In the genomic region with DNA sequence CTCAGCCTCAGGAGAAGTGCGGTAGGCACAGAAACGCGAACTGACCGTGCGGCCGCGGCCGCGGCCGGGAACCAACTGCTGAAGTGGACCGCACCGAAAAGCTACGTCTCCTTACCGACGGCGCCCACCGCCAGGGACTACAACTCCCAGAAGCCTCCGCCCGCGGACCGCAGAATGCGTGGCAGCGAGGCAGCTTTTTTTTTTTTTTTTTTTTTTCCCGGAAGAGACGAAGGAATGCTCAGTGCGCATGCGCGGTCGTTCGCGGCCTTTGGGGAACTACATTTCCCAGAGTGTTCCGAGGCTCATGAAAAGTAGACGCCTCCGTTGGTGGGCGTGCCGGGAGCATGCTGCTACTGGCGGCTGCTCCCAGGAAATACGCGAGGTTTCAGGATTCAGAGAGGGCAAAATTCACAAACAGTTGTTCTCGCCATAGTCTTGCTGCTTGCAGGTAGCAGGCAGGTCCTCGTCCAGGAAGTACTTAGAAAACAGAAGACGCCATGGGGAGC, we compare ENCODE assay signal across 8 mouse cellular contexts. TPM values are rescaled to one million over a fixed set of nuclear protein-coding genes. Genes with fewer than 3 reads are reported as not detected.
DNase-seq lines count a peak whose midpoint lies in the region; ATAC-seq and TF ChIP-seq lines count a peak whose summit lies in the region.

A gene (minus strand): TSS at position 141 of the 506 bp plus-strand sequence.

- WGBS in embryonic facial prominence, embryonic 14.5 days = under 1% methylated on average over 42 of the region's 42 CpGs
- under 1% methylated on average over 42 of the region's 42 CpGs for whole genome bisulfite sequencing in heart, adult 2 months
- under 1% methylated on average over 41 of the region's 42 CpGs for WGBS in limb, embryonic 13.5 days
- under 1% methylated on average over 42 of the region's 42 CpGs for WGBS in midbrain, embryonic 16.5 days

- no peaks in the 10 kb centered on the region for H3K79me2 ChIP-seq in heart, adult 2 months (replicated peaks; ENCODE audit: control insufficient read depth, insufficient read depth, low read length)

- peak; percentile 96 for ATAC-seq in embryonic facial prominence, embryonic 14.5 days (ENCODE audit: low read depth)
- peak; percentile 97 for ATAC-seq in limb, embryonic 13.5 days (ENCODE audit: low FRiP score, low read depth)
- peak; percentile 98 for ATAC-seq in midbrain, embryonic 16.5 days

- intact Hi-C loops in heart, adult 2 months (cut with DNase I) = no loop called here

- no peak for TF ChIP-seq CTCF in heart, adult 2 months (IDR thresholded peaks at IDR 0.05)

- peak within 1 kb of the TSS; percentile 69 for H3K4me2 ChIP-seq in embryonic facial prominence, embryonic 14.5 days (ENCODE audit: low read depth, low read length)
- H3K4me2 ChIP-seq in limb, embryonic 13.5 days (replicated peaks) = peak within 1 kb of the TSS; percentile 89
- H3K4me2 ChIP-seq in midbrain, embryonic 16.5 days (ENCODE audit: low read length) = peak within 1 kb of the TSS; percentile 91

- H3K9ac ChIP-seq in embryonic facial prominence, embryonic 14.5 days (ENCODE audit: low read depth, low read length) = peak within 1 kb of the TSS; percentile 90
- peak within 1 kb of the TSS; percentile 90 for H3K9ac ChIP-seq in heart, adult 2 months (ENCODE audit: low read depth, low read length)
- peak within 1 kb of the TSS; percentile 93 for H3K9ac ChIP-seq in limb, embryonic 13.5 days
- peak within 1 kb of the TSS; percentile 93 for H3K9ac ChIP-seq in midbrain, embryonic 16.5 days (ENCODE audit: low read depth, low read length)

- no peak for TF ChIP-seq EP300 in heart, adult 2 months (IDR thresholded peaks at IDR 0.05; ENCODE audit: insufficient read depth, low read depth, low read length)

- H3K27me3 ChIP-seq in embryonic facial prominence, embryonic 14.5 days (replicated peaks; ENCODE audit: control insufficient read depth, insufficient read depth, low read length) = no peaks in the 10 kb centered on the region
- no peaks in the 10 kb centered on the region for H3K27me3 ChIP-seq in heart, adult 2 months (ENCODE audit: control insufficient read depth, insufficient read depth, low read length)
- H3K27me3 ChIP-seq in limb, embryonic 13.5 days = no peaks in the 10 kb centered on the region
- no peaks in the 10 kb centered on the region for H3K27me3 ChIP-seq in midbrain, embryonic 16.5 days (ENCODE audit: control insufficient read depth, insufficient read depth, low read depth, low read length)

- peaks cover 11% of the 10 kb centered on the region for H3K36me3 ChIP-seq in embryonic facial prominence, embryonic 14.5 days (ENCODE audit: control insufficient read depth, insufficient read depth, low read length)
- peaks cover 6% of the 10 kb centered on the region; the same call in 1 of the 2 replicates for H3K36me3 ChIP-seq in heart, adult 2 months (ENCODE audit: control insufficient read depth, insufficient read depth, low read length)
- peaks cover 5% of the 10 kb centered on the region for H3K36me3 ChIP-seq in limb, embryonic 13.5 days
- peaks cover 5% of the 10 kb centered on the region; the same call in 1 of the 2 replicates for H3K36me3 ChIP-seq in midbrain, embryonic 16.5 days (ENCODE audit: control insufficient read depth, insufficient read depth, low read length)

- H3K4me1 ChIP-seq in embryonic facial prominence, embryonic 14.5 days (ENCODE audit: control insufficient read depth, insufficient read depth, low read length) = 0 out of 2 replicates have a peak, but pooled peaks cover 6% of the 10 kb centered on the region
- H3K4me1 ChIP-seq in heart, adult 2 months (ENCODE audit: control insufficient read depth, insufficient read depth, low read length) = no peaks in the 10 kb centered on the region
- peaks cover 12% of the 10 kb centered on the region; the same call in 1 of the 2 replicates for H3K4me1 ChIP-seq in limb, embryonic 13.5 days
- H3K4me1 ChIP-seq in midbrain, embryonic 16.5 days (ENCODE audit: control insufficient read depth, insufficient read depth, low read length) = peaks cover 10% of the 10 kb centered on the region

- peak; percentile 74 for TF ChIP-seq POLR2A in heart, adult 2 months (IDR thresholded peaks at IDR 0.05; ENCODE audit: insufficient read depth, low read depth, low read length)

- H3K4me3 ChIP-seq in embryonic facial prominence, embryonic 14.5 days (ENCODE audit: low read depth, low read length) = peak within 1 kb of the TSS; percentile 93
- peak within 1 kb of the TSS; percentile 78 for H3K4me3 ChIP-seq in heart, adult 2 months
- peak within 1 kb of the TSS; percentile 81 for H3K4me3 ChIP-seq in limb, embryonic 13.5 days
- H3K4me3 ChIP-seq in midbrain, embryonic 16.5 days (ENCODE audit: low read depth, low read length) = peak within 1 kb of the TSS; percentile 81

- peak; percentile 100 for DNase-seq in 3T3-L1 (ENCODE audit: low read depth, low spot score)
- DNase-seq in adrenal gland, postnatal 4 days (ENCODE audit: low spot score in 2 of 2) = peak; percentile 83 to 93
- DNase-seq in embryonic facial prominence, embryonic 14.5 days (ENCODE audit: low spot score) = peak; percentile 99
- peak; percentile 94 to 97 for DNase-seq in heart, adult 2 months
- DNase-seq in kidney, adult 8-10 months = peak; percentile 97 to 98
- peak; percentile 87 to 98 for DNase-seq in spleen, postnatal 10 days (ENCODE audit: low spot score in 2 of 2)

- H3K9me3 ChIP-seq in embryonic facial prominence, embryonic 14.5 days (ENCODE audit: control insufficient read depth, low read length) = no peaks in the 10 kb centered on the region
- H3K9me3 ChIP-seq in limb, embryonic 13.5 days = no peaks in the 10 kb centered on the region
- H3K9me3 ChIP-seq in midbrain, embryonic 16.5 days (replicated peaks; ENCODE audit: control insufficient read depth, low read length, poor library complexity, severe bottlenecking) = no peaks in the 10 kb centered on the region

- peak within 1 kb of the TSS; percentile 58 for H3K27ac ChIP-seq in embryonic facial prominence, embryonic 14.5 days (replicated peaks; ENCODE audit: low read depth, low read length)
- H3K27ac ChIP-seq in heart, adult 2 months = peak within 1 kb of the TSS; percentile 49
- peak within 1 kb of the TSS; percentile 61; the same call in 1 of the 2 replicates for H3K27ac ChIP-seq in limb, embryonic 13.5 days
- H3K27ac ChIP-seq in midbrain, embryonic 16.5 days (ENCODE audit: low read length) = peak within 1 kb of the TSS; percentile 85

RNA-seq across cellular contexts. Expression of the gene that starts here (rescaled TPM):
- total RNA-seq in adrenal gland, postnatal 4 days (2021) = 10 to 100 TPM; 19.4 to 23.2 TPM
- polyA plus RNA-seq in embryonic facial prominence, embryonic 14.5 days (2014; fragmentation: Nextera tagmentation; extraction: Ambion mirVana) = 20.9 and 26.2 TPM in 2 replicates
- total RNA-seq in heart, adult 2 months (2021) = 1 to 10 TPM; 5.8 to 6.2 TPM
- 2.6 and 4.7 TPM in 2 replicates for polyA plus RNA-seq in heart, adult 2 months (2012; rRNA removed)
- polyA plus RNA-seq in limb, embryonic 13.5 days (2015; fragmentation: Nextera tagmentation; extraction: Ambion mirVana) = 19.2 TPM in 2 replicates
- 11.2 and 13.8 TPM in 2 replicates for polyA plus RNA-seq in midbrain, embryonic 16.5 days (2015; fragmentation: Nextera tagmentation; extraction: Ambion mirVana)

Comparison
In these comparisons a context has a peak if more than half of its experiments do, and no peak if none do; other contexts are left out.
1. Peak in every context shown above with its lines: DNase-seq, ATAC-seq, H3K4me3 ChIP-seq and H3K27ac ChIP-seq.